Mouse (Mus musculus): ENCODE measurements around the gene Mvb12a. TPM values are rescaled to one million over a fixed set of nuclear protein-coding genes. Genes with fewer than 3 reads are reported as not detected.

The Mvb12a gene
- 55.1 TPM for polyA plus RNA-seq (2017; shearing (Covaris generic))

GRCm38 (mm10) chr8:71542632-71543343 is at the start of gene Mvb12a:
Gene Mvb12a (plus strand): TSS chr8:71542922.

GRCm38 (mm10) chr8:71511644-71512043 is 31.1 kb upstream of the Mvb12a start, which contains the start of gene Plvap:
Gene Plvap (minus strand): TSS chr8:71511752.

GRCm38 (mm10) chr8:71525226-71526050 is 17.3 kb upstream of the Mvb12a start, which contains the start of gene Ccdc194:
Gene Ccdc194 (minus strand): TSS chr8:71525711.

GRCm38 (mm10) chr8:71537028-71537867 is 5.5 kb upstream of the Mvb12a start, which contains the start of gene Bst2:
Gene Bst2 (minus strand): TSS chr8:71537456.

GRCm38 (mm10) chr8:71558071-71558957 is 15.6 kb downstream of the Mvb12a start, which contains the start of gene Tmem221:
Gene Tmem221 (minus strand): TSS chr8:71558871.

GRCm38 (mm10) chr8:71566501-71566900 is 23.8 kb downstream of the Mvb12a start, which contains the start of gene Nxnl1:
Gene Nxnl1 (minus strand): TSS chr8:71566601.

GRCm38 (mm10) chr8:71568387-71568937 is 25.7 kb downstream of the Mvb12a start, which contains the start of gene Slc27a1:
Gene Slc27a1 (plus strand): TSS chr8:71568882.

GRCm38 (mm10) chr8:71591471-71592373 is 49.0 kb downstream of the Mvb12a start, which contains the start of gene Pgls:
Gene Pgls (plus strand): TSS chr8:71592176.

GRCm38 (mm10) chr8:71597451-71597850 is 54.7 kb downstream of the Mvb12a start, which contains the start of gene Fam129c:
Gene Fam129c (plus strand): TSS chr8:71597648.

Other genes with a start within 250 kb of the Mvb12a start
- 210 TPM for gene Use1, start 176.1 kb upstream of the Mvb12a start, polyA plus RNA-seq (2017; shearing (Covaris generic))
- gene Ocel1, start 171.6 kb upstream of the Mvb12a start, polyA plus RNA-seq (2017; shearing (Covaris generic)): 5.3 TPM
- not detected for gene Nr2f6, start 161.0 kb upstream of the Mvb12a start, polyA plus RNA-seq (2017; shearing (Covaris generic))
- gene Ushbp1, start 147.1 kb upstream of the Mvb12a start, polyA plus RNA-seq (2017; shearing (Covaris generic)): 0.11 TPM
- 126 TPM for gene Babam1, start 146.1 kb upstream of the Mvb12a start, polyA plus RNA-seq (2017; shearing (Covaris generic))
- gene Ankle1, start 136.9 kb upstream of the Mvb12a start, polyA plus RNA-seq (2017; shearing (Covaris generic)): 0.68 TPM
- 73.3 TPM for gene Abhd8, start 79.3 kb upstream of the Mvb12a start, polyA plus RNA-seq (2017; shearing (Covaris generic))
- gene Mrpl34, start 78.0 kb upstream of the Mvb12a start, polyA plus RNA-seq (2017; shearing (Covaris generic)): 93.2 TPM
- 64.2 TPM for gene Dda1, start 73.7 kb upstream of the Mvb12a start, polyA plus RNA-seq (2017; shearing (Covaris generic))
- gene Ano8, start 57.0 kb upstream of the Mvb12a start, polyA plus RNA-seq (2017; shearing (Covaris generic)): 0.14 TPM
- gene Gtpbp3, start 54.8 kb upstream of the Mvb12a start, polyA plus RNA-seq (2017; shearing (Covaris generic)): 3.4 TPM
- gene Plvap, start 31.2 kb upstream of the Mvb12a start, polyA plus RNA-seq (2017; shearing (Covaris generic)): not detected
- not detected for gene Ccdc194, start 17.2 kb upstream of the Mvb12a start, polyA plus RNA-seq (2017; shearing (Covaris generic))
- 173 TPM for gene Bst2, start 5.5 kb upstream of the Mvb12a start, polyA plus RNA-seq (2017; shearing (Covaris generic))
- gene Tmem221, start 15.9 kb downstream of the Mvb12a start, polyA plus RNA-seq (2017; shearing (Covaris generic)): 0.40 TPM
- 0.12 TPM for gene Nxnl1, start 23.7 kb downstream of the Mvb12a start, polyA plus RNA-seq (2017; shearing (Covaris generic))
- gene Slc27a1, start 26.0 kb downstream of the Mvb12a start, polyA plus RNA-seq (2017; shearing (Covaris generic)): 12.4 TPM
- 21.4 TPM for gene Pgls, start 49.3 kb downstream of the Mvb12a start, polyA plus RNA-seq (2017; shearing (Covaris generic))
- gene Fam129c, start 54.7 kb downstream of the Mvb12a start, polyA plus RNA-seq (2017; shearing (Covaris generic)): 2.2 TPM
- gene Colgalt1, start 68.1 kb downstream of the Mvb12a start, polyA plus RNA-seq (2017; shearing (Covaris generic)): 4.4 TPM
- 0.86 TPM for gene Unc13a, start 128.8 kb downstream of the Mvb12a start, polyA plus RNA-seq (2017; shearing (Covaris generic))
- gene Jak3, start 133.4 kb downstream of the Mvb12a start, polyA plus RNA-seq (2017; shearing (Covaris generic)): 86.8 TPM
- gene Insl3, start 146.3 kb downstream of the Mvb12a start, polyA plus RNA-seq (2017; shearing (Covaris generic)): 15.2 TPM
- 5.7 TPM for gene B3gnt3, start 158.9 kb downstream of the Mvb12a start, polyA plus RNA-seq (2017; shearing (Covaris generic))
- 256 TPM for gene Fcho1, start 182.8 kb downstream of the Mvb12a start, polyA plus RNA-seq (2017; shearing (Covaris generic))